Mouse (Mus musculus): ENCODE results near the gene Slc30a7. TPM values are rescaled to one million over a fixed set of nuclear protein-coding genes. Genes with fewer than 3 reads are reported as not detected.

Gene Slc30a7
- total RNA-seq, 2 experiments from 2014 or later, result 37.9 to 40.4 TPM

DNA sequence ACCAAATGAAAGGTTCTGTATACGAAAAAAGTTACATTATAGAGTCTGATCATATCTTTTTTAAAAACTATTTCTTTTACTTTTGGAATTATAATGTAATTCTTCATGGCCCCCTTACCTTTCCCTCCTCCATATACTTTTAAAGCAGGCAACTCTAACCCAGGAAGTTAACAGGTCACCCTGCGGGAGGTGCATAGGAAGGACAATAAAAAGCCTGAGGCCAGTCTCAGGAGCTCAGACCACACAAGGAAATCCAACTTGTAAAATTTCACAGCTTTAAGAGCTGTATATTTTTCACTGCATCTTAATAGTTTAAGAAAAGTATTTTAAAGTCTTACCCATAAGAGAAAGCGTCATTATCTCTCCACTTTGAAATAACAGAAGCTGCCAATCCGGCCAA, 14.6 kb downstream of the Slc30a7 start:
- ATAC-seq (replicated peaks; ENCODE audit: poor library complexity), result no peak

DNA sequence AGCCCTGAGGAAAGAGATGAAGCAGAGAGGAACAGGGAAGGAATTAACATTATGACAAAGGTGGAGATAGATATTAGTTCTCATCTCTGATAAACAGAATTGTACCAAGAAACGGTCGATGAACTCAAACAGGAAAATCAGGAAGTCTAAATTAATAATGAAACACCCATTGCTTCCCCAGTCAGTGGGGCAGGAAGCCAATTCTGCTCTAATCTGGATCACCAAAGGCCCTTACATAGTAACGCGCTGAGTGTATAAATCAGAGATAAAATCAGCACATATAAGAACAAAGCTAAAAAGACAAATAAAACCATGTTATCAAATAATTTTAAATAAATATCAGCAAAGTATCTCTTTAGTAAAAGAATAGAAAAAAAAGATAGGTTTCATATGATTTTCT, 15.1 kb downstream of the Slc30a7 start:
- peak; percentile 60 for ATAC-seq (replicated peaks; ENCODE audit: poor library complexity)

DNA sequence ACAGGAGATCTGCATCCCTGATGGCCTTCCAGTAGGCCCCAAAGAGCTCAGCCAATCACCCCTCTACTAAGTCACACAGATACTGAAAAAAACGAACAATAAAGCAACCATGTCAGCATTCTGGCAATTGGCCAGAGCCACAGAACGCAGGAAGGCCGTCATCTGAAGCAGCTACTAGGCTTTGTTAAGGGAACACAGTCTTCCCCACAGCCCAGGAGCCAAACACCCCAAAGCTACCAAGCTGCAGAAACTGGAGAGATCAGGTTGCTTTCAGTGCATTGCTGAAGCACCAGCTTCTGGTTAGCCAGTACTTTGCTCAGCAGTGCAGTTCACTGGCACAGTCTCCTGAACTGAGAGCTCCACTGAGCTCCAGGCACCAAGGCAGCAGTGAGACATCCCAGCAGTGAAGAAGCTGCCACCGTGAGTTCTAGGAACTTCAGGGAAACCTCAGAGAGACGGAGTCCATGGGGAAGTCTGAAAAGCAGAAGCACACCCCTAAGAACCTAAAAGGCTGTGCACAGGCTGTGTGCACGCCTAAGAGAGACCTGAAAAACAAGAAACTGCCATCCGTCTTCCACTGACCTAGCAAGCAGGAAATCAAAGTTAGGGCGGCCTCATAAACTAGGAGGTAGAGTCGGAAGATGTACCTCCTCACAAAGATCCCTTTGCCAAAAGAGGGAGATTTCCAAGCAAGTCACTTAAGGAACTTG, 21.9 kb downstream of the Slc30a7 start:
- peak; percentile 89 for ATAC-seq (replicated peaks; ENCODE audit: poor library complexity)

DNA sequence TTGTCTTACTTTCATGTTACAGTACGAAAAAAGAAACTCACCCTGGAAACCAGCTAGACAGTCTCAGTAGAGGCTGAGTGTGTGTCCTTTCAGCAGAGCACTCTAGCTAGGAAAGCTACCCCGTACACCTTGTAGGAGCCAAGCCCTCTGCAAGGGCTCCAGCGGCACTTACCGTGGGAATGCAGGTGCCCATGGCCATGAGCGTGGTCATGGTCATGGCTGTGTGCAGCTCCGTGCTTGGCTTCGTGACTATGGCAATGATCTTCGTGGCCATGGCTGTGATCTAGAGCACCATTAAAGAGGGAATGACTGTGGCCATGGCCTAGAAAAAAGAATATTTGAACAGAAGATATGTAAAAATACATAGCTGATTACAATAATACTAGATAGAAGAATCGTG, 22.6 kb downstream of the Slc30a7 start:
- ATAC-seq (replicated peaks; ENCODE audit: poor library complexity), result no peak

DNA sequence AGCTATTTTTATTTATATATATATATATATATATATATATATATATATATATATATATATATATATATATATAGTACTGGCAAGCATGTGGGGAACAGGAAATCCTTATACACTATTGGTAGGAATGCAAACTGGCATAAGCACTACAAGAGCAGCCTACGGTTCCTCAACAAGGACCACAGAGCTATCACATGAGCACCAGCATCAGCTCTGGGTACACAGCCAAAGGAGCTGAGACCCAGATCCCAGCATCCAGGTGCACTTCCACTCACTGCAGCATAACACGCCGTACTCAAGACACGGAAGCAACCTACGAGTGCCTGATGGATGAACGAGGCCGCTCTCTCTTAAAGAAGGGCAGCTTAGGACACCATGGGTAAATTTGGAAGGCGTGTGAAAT, 24.0 kb downstream of the Slc30a7 start:
- no peak for ATAC-seq (replicated peaks; ENCODE audit: poor library complexity)

DNA sequence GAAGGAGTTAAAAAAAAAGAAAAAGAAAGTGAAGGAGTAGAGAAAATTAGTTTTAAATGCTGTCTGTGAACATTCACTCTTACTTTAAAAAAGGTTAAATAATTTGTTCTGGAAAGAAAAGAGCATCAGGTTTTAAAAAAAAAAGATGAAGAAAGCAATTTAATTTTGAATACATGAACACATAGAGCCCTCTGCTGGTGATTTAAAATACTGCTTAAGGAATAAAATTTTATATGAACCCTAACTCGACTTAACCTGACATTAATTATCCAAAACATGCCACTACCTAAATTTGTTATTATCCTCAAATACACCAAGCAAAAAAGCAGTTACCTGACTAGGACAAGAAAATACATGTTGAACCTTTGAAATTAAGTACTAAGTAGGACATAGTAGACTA, 28.2 kb downstream of the Slc30a7 start:
- ATAC-seq (replicated peaks; ENCODE audit: poor library complexity), result peak; percentile 69

DNA sequence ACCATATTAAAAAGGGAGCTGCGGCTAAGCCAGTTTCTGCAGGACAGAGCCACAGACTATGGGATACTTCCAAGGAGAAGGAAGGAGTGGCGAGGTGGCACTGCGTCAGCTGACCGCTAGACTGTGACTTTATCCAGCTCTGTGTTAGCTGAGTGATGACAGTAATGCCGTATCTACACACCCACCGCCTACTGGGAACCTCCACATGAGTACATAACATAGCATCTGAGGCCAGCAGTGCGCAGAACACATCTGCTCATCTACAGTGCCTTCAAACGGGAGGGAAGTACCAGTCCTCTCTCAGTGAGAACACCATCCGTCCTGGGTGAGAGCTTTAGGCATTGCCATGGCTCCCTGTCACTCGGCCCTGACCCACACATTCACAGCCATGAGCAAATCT, 32.2 kb downstream of the Slc30a7 start:
- ATAC-seq (replicated peaks; ENCODE audit: poor library complexity), result no peak

DNA sequence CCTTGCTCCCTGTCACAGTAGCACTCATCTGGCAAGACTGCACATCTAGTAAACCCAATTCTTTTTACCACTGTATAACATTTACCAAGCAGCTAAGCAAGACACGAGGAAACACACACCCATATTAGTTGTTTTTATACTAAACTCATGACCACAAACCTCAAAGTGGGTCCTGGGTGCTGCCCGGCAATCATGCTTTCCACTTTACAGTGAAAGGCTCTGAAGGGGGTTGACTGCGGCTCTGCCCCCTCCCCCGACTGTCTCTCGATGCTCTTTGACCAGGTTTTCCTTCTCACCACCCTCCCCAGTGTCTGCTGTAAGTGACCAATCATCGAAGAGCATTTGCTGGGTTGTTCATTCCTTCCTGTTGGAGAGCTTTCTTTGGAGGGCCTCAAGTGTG, 33.0 kb downstream of the Slc30a7 start:
- ATAC-seq (replicated peaks; ENCODE audit: poor library complexity), result no peak

DNA sequence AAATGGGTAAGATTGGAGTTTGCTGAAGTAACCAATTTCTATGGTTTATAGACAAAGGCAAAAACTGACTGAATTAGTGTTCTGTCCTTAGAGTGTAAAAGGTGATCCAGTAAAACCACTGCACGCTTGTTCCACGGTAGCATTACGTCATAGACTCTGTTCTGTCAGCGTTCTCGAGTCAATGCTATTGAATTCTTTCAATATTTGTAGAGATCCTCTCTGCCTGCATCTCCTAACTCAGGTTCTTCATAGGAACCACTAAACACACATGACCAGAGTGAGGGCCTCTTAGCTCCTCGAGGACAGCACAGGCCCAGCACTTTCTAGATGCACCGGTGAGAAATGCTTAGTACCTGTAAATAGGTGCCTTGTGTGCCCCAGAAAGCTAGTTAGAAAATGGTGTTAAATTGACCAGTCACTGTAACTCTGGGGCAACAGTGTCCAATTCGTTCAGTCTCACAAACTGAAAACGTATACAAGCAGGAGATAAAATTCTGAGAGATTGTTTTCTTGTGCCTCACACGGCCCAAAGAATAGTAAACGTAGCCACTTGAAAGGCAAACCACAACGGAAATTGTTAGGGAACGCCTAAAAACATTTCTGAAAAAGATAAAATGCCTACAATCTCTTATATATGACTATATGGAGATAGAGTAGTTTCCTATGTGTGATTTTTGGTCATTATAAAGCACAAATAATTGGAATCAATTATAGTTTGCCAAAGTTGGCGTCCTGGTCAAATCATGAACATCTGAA, 35.1 kb downstream of the Slc30a7 start:
- no peak; the same call in 1 of the 2 replicates for ATAC-seq (replicated peaks; ENCODE audit: poor library complexity)

DNA sequence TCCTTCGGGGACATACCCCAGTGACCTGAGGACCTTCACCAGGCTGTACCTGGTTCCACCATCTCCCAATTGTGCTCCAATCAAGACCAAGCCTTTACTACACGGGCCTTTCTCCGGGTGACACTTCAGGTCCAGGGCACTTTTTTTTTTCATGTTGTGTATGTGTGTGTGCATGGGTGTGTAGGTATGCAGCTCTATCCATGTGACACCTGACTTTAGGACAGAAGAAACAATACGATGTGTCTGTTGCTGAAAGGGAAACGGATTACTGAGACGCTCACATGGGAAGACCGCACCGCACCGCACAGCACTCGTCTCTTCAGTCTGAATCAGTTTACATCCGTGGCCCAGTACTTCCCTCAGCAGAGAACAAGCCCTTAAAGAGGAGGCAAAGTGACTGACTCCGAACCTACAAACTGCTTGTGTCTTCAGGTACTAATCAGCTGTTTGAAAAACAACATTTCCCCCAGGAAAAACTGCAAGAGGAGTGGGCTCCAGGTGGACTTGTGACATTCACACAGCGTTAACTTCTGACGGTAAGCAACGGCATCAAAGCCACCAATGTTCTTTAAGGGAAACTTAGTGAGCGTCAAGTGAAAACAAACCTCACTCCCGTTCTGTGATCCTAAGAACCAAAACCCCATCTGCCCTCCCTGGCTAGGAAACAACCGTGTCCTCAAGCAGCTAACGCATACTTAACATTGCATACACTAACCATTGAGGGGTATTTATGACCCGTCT, 36.0 kb downstream of the Slc30a7 start:
- ATAC-seq (replicated peaks; ENCODE audit: poor library complexity), result no peak

DNA sequence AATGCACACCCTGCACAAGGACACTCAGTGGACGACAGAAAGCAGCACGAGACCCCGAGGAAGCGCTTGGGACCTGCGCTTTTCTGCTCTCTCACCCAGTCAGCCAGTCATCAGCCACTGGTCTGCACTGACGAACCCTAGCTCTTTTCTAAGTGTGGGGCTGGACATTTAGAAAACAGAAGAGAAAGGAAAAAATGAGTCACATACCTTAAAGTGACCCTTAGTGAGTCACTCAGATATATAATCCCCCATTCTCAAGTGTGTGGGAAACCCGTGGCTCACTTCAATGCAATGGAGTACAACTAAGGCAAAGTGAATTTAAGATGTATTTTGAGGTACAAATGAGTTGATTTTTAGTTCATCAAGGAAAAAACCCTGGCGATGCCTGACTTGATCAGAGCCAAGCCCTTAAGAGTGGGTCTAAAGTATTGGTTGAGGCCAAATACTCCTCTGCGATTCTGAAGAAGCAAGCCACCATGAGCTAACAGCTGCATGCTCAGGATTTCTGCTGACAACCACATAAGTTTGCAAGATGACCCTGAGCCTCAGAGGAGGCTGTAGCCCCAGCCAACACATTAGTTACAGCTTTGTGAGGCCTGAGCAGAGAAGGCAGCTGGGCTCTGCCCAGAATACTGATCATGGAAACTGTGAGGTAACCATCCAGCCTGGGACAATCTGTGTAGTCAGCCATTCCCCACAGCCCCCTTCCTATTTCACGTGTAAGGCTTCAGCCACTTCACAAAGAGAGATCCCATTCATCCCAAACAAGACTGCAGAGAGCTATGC, 38.3 kb downstream of the Slc30a7 start:
- no peak for ATAC-seq (replicated peaks; ENCODE audit: poor library complexity)

DNA sequence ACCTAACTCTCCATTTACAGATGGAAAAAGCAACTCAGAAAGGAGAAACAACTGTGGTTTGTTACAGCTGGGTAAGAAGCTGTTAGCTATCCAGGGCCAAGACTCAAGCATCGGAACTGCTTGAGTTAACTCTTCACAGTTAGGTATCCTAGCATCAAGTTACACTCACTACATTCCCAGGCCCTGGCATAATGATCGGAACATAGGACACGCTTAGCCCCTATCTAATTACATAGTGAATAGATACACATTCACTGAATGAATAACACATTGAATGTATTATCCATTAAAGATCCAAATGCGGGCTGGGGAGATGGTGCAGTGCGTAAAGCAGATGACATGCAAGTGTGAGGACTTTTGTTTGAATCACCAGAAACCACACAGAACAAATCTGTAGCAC, 43.1 kb downstream of the Slc30a7 start:
- ATAC-seq (replicated peaks; ENCODE audit: poor library complexity), result no peak

DNA sequence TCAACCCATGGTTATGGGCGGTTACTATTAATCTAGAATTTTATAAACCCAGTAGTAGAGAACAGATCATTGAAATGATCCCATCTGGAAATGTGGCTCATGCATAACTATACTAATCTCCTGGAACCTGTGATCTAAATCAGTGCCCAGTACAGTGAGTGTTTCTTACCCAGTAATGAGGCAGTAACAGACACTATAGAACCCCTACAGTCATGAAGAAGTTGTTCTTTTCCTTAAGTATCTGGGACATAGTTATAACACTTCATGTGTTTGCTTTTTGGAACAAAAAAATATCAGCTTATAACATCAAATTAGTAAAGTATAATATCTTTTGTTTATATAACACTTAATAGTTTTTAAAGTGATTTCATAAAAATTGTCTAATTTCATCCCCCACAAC, 43.6 kb downstream of the Slc30a7 start:
- ATAC-seq (replicated peaks; ENCODE audit: poor library complexity), result no peak

DNA sequence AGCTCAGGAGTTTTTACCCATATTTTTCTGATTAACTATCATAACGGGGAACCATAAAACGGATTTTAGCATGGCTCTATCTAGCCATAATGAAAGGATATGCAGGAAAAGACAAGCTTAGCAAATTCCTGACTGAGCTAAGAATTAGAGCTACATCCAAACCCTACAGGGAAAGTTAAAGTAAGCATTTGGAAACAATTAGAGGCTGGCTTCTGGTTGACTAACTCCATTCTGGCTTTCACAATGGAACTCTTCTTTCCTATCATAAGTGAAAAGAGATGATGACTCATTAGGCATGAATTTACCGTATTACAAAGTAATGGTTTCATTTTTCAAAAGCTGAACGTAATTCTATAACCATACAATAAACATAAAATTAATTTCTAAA, 45.2 kb downstream of the Slc30a7 start:
- ATAC-seq (replicated peaks; ENCODE audit: poor library complexity), result no peak

DNA sequence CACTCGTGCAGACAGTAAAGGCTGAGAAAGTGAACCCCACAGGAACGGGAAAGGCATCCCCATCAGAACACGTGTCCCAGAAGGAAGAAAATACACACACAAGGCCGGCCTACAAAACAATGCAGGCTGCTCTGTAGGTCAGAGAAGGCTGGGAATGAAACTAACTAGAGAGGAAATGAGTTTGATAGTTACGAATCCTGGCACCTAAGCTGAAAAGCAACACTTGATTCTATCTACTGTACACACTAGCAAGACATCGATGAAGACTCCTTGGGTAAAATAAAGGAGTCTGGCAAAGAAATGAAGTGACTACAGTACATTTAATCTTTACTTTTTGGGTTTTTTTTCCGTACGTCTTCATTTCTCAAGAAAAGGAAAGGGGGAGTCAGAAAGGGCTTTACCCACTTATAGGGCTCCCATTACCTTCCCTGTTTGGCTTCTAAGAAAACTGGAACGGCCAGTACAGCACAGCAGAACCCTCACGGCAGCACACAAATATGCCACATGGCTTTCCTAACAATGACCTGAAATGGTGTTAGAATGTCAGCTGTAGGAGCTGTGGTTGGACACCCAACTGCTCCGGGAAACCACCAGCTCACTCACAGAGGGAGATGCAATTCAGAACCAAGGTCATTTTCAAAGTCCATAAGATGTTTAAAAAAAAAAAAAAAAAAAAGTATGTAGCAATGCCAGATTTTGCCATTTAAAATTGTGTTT, 45.7 kb downstream of the Slc30a7 start:
- ATAC-seq (replicated peaks; ENCODE audit: poor library complexity), result no peak

DNA sequence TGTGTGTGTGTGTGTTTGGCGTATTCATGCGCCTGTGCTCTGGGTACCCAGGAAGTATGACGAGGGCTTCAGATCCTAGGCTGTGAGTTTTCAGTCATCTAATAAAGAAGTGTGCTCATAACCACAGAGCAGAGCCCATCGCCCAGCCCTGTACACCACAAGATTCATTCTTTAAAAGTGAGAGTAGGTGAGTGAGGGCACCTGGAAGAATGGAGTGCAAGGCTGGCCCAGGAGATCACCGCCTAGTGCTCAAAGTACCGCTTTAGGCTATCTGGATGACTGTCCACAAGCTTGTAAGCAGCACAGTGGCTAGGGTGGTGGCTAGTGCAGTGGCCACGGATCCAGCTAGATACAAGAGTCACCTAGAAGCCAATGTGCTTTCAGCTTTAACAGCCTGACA, 50.0 kb downstream of the Slc30a7 start:
- no peak for ATAC-seq (replicated peaks; ENCODE audit: poor library complexity)

DNA sequence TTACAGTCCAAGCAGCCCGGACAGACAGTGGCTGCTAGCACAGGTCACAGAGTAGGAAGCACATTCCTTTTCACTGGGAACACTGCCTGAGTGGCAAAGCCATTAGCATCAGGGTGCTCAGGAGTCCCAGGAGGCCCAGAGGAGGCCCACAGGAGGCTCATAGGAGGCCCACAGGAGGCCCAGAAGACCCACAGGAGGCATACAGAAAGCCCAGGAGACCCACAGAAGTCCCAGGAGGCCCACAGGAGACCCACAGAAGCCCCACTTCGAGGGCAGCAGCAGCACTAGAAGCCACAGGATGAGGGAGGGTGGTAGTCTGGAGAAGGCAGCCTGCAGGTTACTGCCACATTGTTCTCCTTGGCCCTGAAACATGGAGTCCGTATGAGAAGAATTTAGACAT, 54.1 kb downstream of the Slc30a7 start:
- no peak for ATAC-seq (replicated peaks; ENCODE audit: poor library complexity)

DNA sequence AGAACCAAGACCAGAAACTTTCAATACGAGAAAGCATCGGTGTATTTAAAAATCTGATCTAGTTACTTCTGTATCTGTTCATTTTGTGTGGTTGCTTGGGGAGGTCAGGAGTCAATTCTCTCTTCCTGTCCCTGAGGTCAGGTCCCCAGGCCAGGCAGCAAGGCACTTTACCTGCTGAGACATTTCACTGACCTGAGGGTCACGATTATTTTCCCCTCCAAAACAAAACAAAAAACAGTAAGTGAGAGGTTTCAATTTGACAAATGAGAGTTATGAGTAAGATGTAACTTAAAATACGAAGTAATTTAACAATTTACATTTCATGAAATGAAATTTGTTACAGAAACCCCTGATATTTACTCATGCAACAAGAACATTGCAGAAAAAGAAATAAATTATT, 54.9 kb downstream of the Slc30a7 start:
- ATAC-seq (replicated peaks; ENCODE audit: poor library complexity), result no peak

DNA sequence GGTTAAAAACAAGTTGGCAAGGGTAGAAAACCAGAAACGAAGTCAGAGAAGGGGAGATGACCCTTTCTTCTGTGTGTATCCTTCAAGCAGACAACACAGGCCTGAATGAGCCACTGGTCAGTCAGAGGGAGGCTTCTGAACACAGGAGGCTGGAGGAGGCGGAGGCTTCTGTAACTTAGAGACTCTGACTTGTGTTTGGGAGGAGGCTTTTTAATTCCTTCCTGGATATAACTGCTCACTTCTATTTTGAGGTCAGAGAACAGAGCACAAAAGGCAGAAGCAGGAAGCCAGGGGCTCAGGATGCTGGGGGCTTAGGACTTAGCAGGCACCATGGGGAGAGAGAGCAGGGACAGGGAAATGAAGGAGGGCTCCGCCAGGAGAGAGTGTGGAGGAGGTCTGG, 56.0 kb downstream of the Slc30a7 start:
- ATAC-seq (replicated peaks; ENCODE audit: poor library complexity), result no peak

Measured in megakaryocyte progenitor cell, adult 5-6 weeks (primary cell).